8 mouse cellular contexts compared by ENCODE assay signal in the genomic region with DNA sequence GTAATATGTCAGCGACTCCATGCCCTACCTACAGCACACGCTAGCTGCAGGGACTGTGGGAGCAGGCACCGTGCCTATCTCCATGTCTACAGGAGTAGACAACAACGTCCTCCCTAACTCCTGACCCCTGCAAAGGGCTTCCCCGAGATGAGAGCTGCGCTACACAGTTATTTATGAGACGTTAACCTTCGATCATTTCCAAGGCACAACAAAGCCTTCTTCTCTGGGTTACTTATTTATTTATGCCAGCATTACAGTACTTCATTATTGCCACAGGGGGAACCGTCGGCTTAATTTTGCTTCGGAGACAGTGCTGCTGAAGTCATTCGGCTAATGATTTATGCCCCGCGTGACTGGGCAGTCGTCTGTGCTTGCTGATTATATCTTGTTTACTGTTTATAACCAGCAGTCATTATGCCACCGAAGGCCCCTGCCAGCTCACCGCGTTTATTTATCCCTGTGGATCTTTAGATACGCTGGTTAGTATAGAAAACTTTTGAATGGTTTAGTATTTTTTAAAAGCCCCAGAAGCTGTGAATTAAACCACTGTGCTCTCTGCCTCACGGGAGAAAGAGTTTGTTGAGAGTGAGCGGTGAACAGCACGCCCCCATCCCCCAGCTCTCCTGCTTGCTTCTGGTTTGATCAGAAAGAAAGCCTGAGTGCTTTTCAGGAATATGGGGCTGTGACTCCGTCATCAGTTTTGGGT.
DNase-seq lines count a peak whose midpoint lies in the region; ATAC-seq and TF ChIP-seq lines count a peak whose summit lies in the region.

No protein-coding gene starts in this region.

- no peaks in the 10 kb centered on the region for H3K36me3 ChIP-seq in hindbrain, postnatal 0 days (ENCODE audit: insufficient read depth, low read length)

- ATAC-seq in common myeloid progenitor, adult 5-6 weeks (replicated peaks; ENCODE audit: low read depth, poor library complexity, severe bottlenecking) = peak; percentile 52; the same call in 1 of the 2 replicates
- ATAC-seq in hindbrain, postnatal 0 days = peak; percentile 93

- no peaks in the 10 kb centered on the region for H3K9me3 ChIP-seq in hindbrain, postnatal 0 days (ENCODE audit: low read length)

- no peaks in the 10 kb centered on the region for H3K4me1 ChIP-seq in hindbrain, postnatal 0 days (ENCODE audit: insufficient read depth, low read length)

- TF ChIP-seq CTCF in hindbrain, postnatal 0 days (IDR thresholded peaks at IDR 0.05; ENCODE audit: low read depth) = peak; percentile 78
- TF ChIP-seq CTCF in left cerebral cortex, adult 2 months (IDR thresholded peaks at IDR 0.05) = peak; percentile 66

- intact Hi-C loops in left cerebral cortex, adult 2 months (cut with DNase I) = loop anchor here (2.0 kb wide), 2 partner anchors 500 to 532 kb away; no protein-coding TSS in a partner anchor

- H3K9ac ChIP-seq in hindbrain, postnatal 0 days (replicated peaks; ENCODE audit: low read length) = peak overlapping the region; percentile 24; the same call in 1 of the 2 replicates

- WGBS in hindbrain, postnatal 0 days = 15% methylated on average over 23 of the region's 23 CpGs

- peak overlapping the region; percentile 53 for H3K4me2 ChIP-seq in hindbrain, postnatal 0 days (ENCODE audit: low read depth, low read length)

- peak overlapping the region; percentile 24 for H3K4me3 ChIP-seq in hindbrain, postnatal 0 days (ENCODE audit: low read length)
- H3K4me3 ChIP-seq in left cerebral cortex, adult 2 months = peak overlapping the region; percentile 37

- DNase-seq in Muller cell, postnatal 12 days (ENCODE audit: inconsistent ontology term) = peak; percentile 81
- DNase-seq in gastrocnemius, adult 8-10 months (ENCODE audit: low spot score in 2 of 2) = peak; percentile 31 to 59
- DNase-seq in hindbrain, postnatal 0 days (ENCODE audit: low spot score) = peak; percentile 89
- DNase-seq in left cerebral cortex, adult 2 months (ENCODE audit: extremely low spot score in 1 of 2, low spot score in 2 of 2) = peak; percentile 13 to 32
- DNase-seq in lung, postnatal 25 days (ENCODE audit: low spot score) = peak; percentile 70
- peak; percentile 51 to 60 for DNase-seq in right cerebral cortex, postnatal 10 days (ENCODE audit: low spot score in 2 of 2)
- DNase-seq in spleen, postnatal 4 days (ENCODE audit: low spot score in 2 of 2) = no peak

- no peaks in the 10 kb centered on the region for H3K27me3 ChIP-seq in hindbrain, postnatal 0 days (ENCODE audit: insufficient read depth, low read length)

- H3K27ac ChIP-seq in hindbrain, postnatal 0 days = no peak overlapping the region
- H3K27ac ChIP-seq in left cerebral cortex, adult 2 months = no peak overlapping the region

Comparison
In these comparisons a context has a peak if more than half of its experiments do, and no peak if none do; other contexts are left out.
1. DNase-seq: peak in Muller cell, postnatal 12 days (single experiment), gastrocnemius, adult 8-10 months (2 of 2), hindbrain, postnatal 0 days (single experiment), left cerebral cortex, adult 2 months (2 of 2), lung, postnatal 25 days (single experiment) and right cerebral cortex, postnatal 10 days (2 of 2); none in spleen, postnatal 4 days (0 of 2).